Mouse (Mus musculus) cerebellum, adult 9-10 months (tissue): ENCODE measurements around the gene Chst14.
A peak's percentile ranks its signal among the peaks of the same experiment; 100 is the strongest.

Source experiments
- DNase-seq: peaks from one replicate; pipeline ENCODE4 v3.0.0; 2022

Chst14 gene

DNA sequence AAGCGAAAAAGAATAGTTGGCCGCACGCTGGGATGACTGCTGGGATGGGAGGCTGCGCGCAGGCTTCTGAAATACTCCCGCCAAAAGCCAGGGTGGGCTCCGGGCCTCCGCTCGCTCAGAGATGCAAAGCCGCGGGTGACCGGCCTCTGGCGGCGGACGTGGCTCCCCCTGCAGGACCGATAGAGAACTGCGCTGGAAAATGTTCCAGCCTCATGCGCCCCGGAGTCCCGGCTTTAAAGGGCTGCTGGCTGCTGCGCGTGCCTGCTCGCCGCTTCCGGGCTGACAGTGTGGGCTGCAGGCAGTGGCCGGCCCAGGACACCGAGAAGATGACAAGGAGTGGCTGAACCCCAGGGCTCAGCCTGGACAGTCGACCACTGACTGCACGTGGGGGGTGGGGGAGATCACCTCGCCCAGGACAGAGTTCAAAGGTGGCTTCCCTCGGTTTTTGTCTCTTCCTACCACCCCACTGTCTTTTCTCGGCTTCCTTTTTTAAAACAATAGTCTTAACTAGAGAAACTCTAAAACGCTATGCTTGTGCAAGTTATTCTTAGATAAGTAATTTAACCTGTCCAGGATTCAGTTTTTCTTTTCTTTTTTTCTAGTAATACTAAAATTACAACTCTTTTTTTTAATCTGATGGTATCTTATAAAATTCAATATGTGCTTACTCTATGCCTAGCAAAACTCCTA lies 46.5 kb downstream of the Chst14 start:
- DNase-seq = peak; percentile 85

- DNase-seq = no peak
Measured at GRCm38 (mm10) chr2:118975855-118976254, 49.6 kb downstream of the Chst14 start.

GRCm38 (mm10) chr2:118976282-118976929 lies 50.1 kb downstream of the Chst14 start:
- peak; percentile 92 for DNase-seq

GRCm38 (mm10) chr2:118976941-118977340 lies 50.6 kb downstream of the Chst14 start:
- no peak for DNase-seq

- DNase-seq = peak; percentile 23
Measured at GRCm38 (mm10) chr2:118978064-118978463, 51.8 kb downstream of the Chst14 start.
